Mouse (Mus musculus) stomach, postnatal 0 days (tissue): Measurements from ENCODE around the gene Atp13a1.

Experiments
- CTCF ChIP-seq: IDR thresholded peaks from 2 replicates; pipeline ENCODE4 v1.5.1; 2016; ENCODE audit warnings: antibody characterized with exemption, low read depth, mild to moderate bottlenecking, moderate library complexity
- EP300 ChIP-seq: optimal IDR thresholded peaks from 2 replicates; pipeline ENCODE3; 2016; ENCODE audit warnings: antibody characterized with exemption

- TF ChIP-seq CTCF = no peak
- no peak for TF ChIP-seq EP300
These were observed 24.4 kb downstream of the Atp13a1 start for GRCm38 (mm10) chr8:69815396-69815795.
